Mouse (Mus musculus) lung, postnatal 0 days (tissue): Measurements from ENCODE around the gene Ak5. TPM values are rescaled to one million over a fixed set of nuclear protein-coding genes. Genes with fewer than 3 reads are reported as not detected.

ENCODE experiments used
- ATAC-seq: fragments of 200-750 bp; cut with Nextera tagmentation; 2 replicates; pipeline ENCODE4 v1.8.0; 2017; ENCODE audit warnings: moderate library complexity
- DNase-seq: peaks from one replicate; pipeline ENCODE4 v3.0.0-alpha.2; 2016; ENCODE audit warnings: low spot score
- H3K27ac ChIP-seq: fragments of 300-500 bp; sonication (generic); 2 replicates; pipeline ENCODE4 v1.5.1; 2014; ENCODE audit warnings: antibody characterized with exemption, mild to moderate bottlenecking, low read length, mixed read lengths
- H3K27me3 ChIP-seq: fragments of 300-500 bp; sonication (generic); replicated peaks from 2 replicates; pipeline ENCODE4 v1.6.1; 2014; ENCODE audit warnings: low read length, mixed read lengths; ENCODE audit not compliant: insufficient read depth
- H3K36me3 ChIP-seq: fragments of 300-500 bp; sonication (generic); 2 replicates; pipeline ENCODE4 v1.6.1; 2014; ENCODE audit warnings: low read length, mixed read lengths; ENCODE audit not compliant: insufficient read depth
- H3K4me1 ChIP-seq: fragments of 300-500 bp; sonication (generic); 2 replicates; pipeline ENCODE4 v1.6.1; 2014; ENCODE audit warnings: antibody characterized with exemption, low read depth, low read length, mixed read lengths; ENCODE audit not compliant: insufficient read depth
- H3K4me2 ChIP-seq: fragments of 300-500 bp; sonication (generic); replicated peaks from 2 replicates; pipeline ENCODE4 v1.6.1; 2014; ENCODE audit warnings: low read depth, mild to moderate bottlenecking, low read length, moderate library complexity, mixed read lengths
- H3K4me3 ChIP-seq: fragments of 300-500 bp; sonication (generic); 2 replicates; pipeline ENCODE4 v1.5.1; 2014; ENCODE audit warnings: low read depth, low read length
- H3K9ac ChIP-seq: fragments of 300-500 bp; sonication (generic); replicated peaks from 2 replicates; pipeline ENCODE4 v1.6.1; 2014; ENCODE audit warnings: low read depth, mild to moderate bottlenecking
- H3K9me3 ChIP-seq: fragments of 300-500 bp; sonication (generic); 2 replicates; pipeline ENCODE4 v1.6.1; 2016; ENCODE audit warnings: low read length, mixed read lengths
- CTCF ChIP-seq: IDR thresholded peaks from 2 replicates; pipeline ENCODE4 v1.5.1; 2016; ENCODE audit warnings: antibody characterized with exemption, mild to moderate bottlenecking
- EP300 ChIP-seq: IDR thresholded peaks from 2 replicates; pipeline ENCODE4 v1.6.1; 2016; ENCODE audit warnings: antibody characterized with exemption, mild to moderate bottlenecking, control low read depth
- WGBS: fragments of 180-500 bp; shearing (Covaris S2); extraction: QIAGEN DNeasy Blood & Tissue Kit; methylation state at CpG from one replicate; pipeline ENCODE4 v1.1.7; 2014; 5-methylcytosine and 5-hydroxymethylcytosine counted together
- polyA plus RNA-seq: library from polyadenylated mRNA; unstranded; fragments of >200 nt; fragmentation: Nextera tagmentation; extraction: Ambion mirVana; gene quantifications from 2 replicates; pipeline ENCODE4 v1.2.1, GENCODE M21; 2015

The Ak5 gene
- polyA plus RNA-seq, 1 experiment from 2014 or later = 0.47 TPM

DNA sequence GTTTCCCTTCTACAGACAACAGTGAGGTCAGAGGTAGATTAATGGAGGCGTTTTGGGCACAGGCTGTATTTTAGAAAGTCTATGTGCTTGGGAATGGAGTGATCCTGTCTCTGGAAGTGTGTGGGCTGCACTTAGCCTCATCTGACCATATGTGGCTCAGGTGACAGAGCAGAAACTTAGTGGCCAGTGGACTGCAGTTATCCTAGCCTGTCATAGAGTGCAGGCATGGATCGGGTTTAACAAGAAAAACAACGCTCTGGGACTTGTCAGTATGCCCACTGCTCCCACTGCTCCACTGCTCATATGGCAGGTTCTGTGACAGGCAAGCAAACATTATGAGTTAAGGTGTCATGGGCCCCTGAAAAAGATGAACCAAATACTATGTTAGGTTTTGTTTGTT, 148.1 kb downstream of the Ak5 start:
- no peak overlapping the region for H3K9ac ChIP-seq
- 79% methylated on average over 3 of the region's 3 CpGs for WGBS
- TF ChIP-seq CTCF (no peak), EP300 (no peak)
- no peaks in the 10 kb centered on the region for H3K27me3 ChIP-seq
- no peak overlapping the region for H3K4me3 ChIP-seq
- no peaks in the 10 kb centered on the region for H3K4me1 ChIP-seq
- no peaks in the 10 kb centered on the region for H3K9me3 ChIP-seq
- ATAC-seq = no peak
- no peak overlapping the region for H3K27ac ChIP-seq
- no peak overlapping the region for H3K4me2 ChIP-seq
- no peak for DNase-seq
- H3K36me3 ChIP-seq = no peaks in the 10 kb centered on the region

DNA sequence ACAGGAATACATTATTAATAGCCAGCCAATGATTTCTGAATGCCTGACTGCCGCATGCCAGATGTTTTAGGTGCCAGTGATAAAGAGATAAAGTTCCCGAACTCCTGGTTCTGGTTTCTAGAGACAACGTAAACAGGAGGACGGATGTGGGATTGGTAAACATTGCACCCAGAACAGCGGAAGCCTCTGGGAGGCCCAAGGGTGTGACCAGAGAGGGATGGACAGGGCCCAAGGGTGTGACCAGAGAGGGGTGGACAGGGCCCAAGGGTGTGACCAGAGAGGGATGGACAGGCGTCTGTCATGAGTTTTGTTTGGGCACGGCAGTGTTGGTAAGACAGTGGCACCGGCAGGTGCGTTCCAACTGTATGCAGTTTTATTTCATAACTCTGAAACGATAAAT, 148.6 kb downstream of the Ak5 start:
- Histone ChIP-seq H3K4me1 (no peaks in the 10 kb centered on the region), H3K27me3 (no peaks in the 10 kb centered on the region), H3K27ac (no peak overlapping the region), H3K4me2 (no peak overlapping the region), H3K9ac (no peak overlapping the region), H3K9me3 (no peaks in the 10 kb centered on the region), H3K36me3 (no peaks in the 10 kb centered on the region), H3K4me3 (no peak overlapping the region)
- 57% methylated on average over 10 of the region's 10 CpGs for WGBS
- TF ChIP-seq EP300 = peak; percentile 49; the same call in 1 of the 2 replicates
- TF ChIP-seq CTCF = no peak
- DNase-seq = peak; percentile 7
- ATAC-seq = peak; percentile 43; the same call in 1 of the 2 replicates

DNA sequence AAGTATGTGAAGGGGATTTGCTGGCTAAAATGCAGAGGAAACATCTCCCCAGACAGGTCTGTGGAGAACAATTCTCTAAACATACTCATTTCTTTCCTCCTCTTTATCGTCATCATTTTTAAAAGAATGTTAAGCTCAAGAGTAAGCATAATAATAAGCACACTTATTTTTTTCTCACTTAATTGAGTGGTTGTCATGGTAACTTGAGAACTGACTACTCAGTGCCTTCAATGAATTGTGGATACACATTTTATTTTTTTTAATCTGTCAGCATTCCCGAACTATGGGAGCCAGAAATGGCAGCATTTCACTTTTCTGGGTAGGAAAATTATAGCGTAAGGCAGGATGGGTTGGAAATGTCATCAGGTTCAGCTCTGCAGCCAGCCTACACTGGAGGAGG, 151.6 kb downstream of the Ak5 start:
- ATAC-seq = no peak
- Histone ChIP-seq H3K4me1 (no peaks in the 10 kb centered on the region), H3K27me3 (no peaks in the 10 kb centered on the region), H3K36me3 (no peaks in the 10 kb centered on the region), H3K4me3 (no peak overlapping the region), H3K27ac (no peak overlapping the region), H3K4me2 (no peak overlapping the region), H3K9ac (no peak overlapping the region), H3K9me3 (no peaks in the 10 kb centered on the region)
- 45% methylated on average over 3 of the region's 3 CpGs for WGBS
- TF ChIP-seq CTCF = no peak
- TF ChIP-seq EP300 = no peak
- no peak for DNase-seq

DNA sequence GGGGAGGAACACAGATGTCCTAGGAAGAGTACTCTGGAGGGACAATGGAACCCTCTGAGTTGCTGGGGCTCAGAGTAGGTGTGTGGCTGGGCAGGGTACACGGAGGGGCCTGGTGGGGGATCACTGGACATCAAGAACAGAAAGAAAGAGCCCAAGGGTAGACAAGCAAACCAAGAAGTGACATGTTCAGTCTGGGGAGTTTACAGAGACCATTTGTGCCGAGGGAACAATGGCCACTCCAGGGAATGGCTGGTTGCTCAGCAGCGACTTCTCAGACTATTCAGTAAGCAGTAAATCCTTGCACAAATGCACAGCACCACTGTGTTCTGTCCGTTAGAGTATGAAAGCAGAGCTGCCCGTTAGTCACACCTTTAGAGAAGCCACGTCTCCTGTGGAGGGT, 152.2 kb downstream of the Ak5 start:
- Histone ChIP-seq H3K27ac (no peak overlapping the region), H3K27me3 (no peaks in the 10 kb centered on the region), H3K4me3 (no peak overlapping the region), H3K9ac (no peak overlapping the region), H3K4me1 (no peaks in the 10 kb centered on the region), H3K4me2 (no peak overlapping the region), H3K9me3 (no peaks in the 10 kb centered on the region), H3K36me3 (no peaks in the 10 kb centered on the region)
- TF ChIP-seq CTCF (no peak), EP300 (no peak)
- ATAC-seq (no peak), DNase-seq (no peak)
- WGBS = 74% methylated on average over 6 of the region's 6 CpGs

DNA sequence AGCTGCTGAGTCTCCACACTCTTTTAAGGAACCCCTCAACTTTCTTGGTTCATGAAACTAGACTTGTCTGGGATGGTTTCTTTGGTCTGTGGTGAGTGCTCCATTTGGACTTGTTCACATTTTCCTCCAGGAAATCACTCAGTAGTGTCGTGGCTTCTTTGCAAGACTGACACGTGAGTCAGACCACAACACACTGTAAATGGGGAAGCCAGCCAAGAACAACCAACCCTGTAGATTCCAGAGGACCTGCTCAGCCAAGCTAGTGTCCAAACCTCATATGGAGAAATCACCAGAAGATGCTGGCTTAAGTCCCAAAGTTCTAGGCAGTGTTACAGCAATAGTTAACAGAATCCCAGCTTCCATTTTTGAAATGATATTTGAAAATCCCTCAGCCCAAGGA, 155.6 kb downstream of the Ak5 start:
- 34% methylated on average over 2 of the region's 2 CpGs for WGBS
- DNase-seq (peak; percentile 65), ATAC-seq (peak; percentile 57)
- no peaks in the 10 kb centered on the region for H3K9me3 ChIP-seq
- H3K4me1 ChIP-seq = no peaks in the 10 kb centered on the region
- H3K9ac ChIP-seq = no peak overlapping the region
- H3K36me3 ChIP-seq = no peaks in the 10 kb centered on the region
- H3K27ac ChIP-seq = no peak overlapping the region
- no peak overlapping the region for H3K4me2 ChIP-seq
- H3K27me3 ChIP-seq = no peaks in the 10 kb centered on the region
- TF ChIP-seq EP300 (no peak), CTCF (no peak)
- H3K4me3 ChIP-seq = no peak overlapping the region

DNA sequence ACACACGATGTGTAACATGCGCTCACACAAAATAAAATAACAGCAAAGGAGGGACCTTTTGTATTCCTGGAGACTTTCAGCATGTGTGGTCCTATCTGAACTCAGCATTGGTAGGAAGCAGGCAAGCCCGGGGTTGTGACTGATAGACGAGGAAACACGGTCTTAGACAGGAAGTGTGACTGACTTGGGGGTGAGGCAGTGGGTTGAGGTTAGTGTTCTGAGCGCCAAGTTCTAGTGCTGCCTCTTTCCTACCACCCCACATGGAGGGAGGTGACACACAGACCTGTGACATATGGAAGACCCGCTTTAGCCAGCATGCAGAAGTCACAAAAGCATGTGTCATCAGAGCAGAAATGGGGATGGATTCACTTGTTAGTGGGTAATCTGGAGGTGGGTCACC, 158.9 kb downstream of the Ak5 start:
- Histone ChIP-seq H3K4me3 (no peak overlapping the region), H3K4me1 (no peaks in the 10 kb centered on the region), H3K36me3 (no peaks in the 10 kb centered on the region), H3K4me2 (no peak overlapping the region), H3K9ac (no peak overlapping the region), H3K27ac (no peak overlapping the region), H3K27me3 (no peaks in the 10 kb centered on the region), H3K9me3 (no peaks in the 10 kb centered on the region)
- no peak for ATAC-seq
- no peak for DNase-seq
- 68% methylated on average over 7 of the region's 7 CpGs for WGBS
- TF ChIP-seq EP300 = no peak
- TF ChIP-seq CTCF = no peak

DNA sequence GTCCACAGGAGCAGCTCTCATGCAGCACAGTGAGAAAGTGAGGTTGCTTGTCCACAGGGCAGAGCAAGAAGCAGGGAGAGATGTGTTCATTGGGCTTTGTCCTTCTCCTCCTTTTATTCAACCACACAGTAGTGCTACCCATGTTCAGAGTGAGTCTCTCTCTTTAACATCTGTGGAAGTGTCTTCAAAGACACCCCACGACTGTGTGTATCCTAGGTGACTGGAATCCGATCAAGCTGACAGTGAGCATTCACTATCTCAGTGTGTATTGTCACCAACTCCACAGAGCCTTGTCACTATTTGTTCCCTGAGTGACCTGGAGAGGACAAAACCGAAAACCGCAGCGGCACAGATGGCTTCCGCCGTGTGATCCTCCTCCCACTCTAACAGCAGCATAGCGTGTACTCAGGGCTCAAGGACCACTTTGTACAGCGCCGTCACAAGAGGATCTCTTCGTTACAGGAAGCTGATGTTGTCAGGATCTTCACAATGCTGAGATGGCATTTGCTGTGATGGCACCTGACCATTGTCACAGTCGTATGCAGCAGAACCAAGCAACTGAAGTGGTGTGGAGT, 159.7 kb downstream of the Ak5 start:
- 67% methylated on average over 12 of the region's 12 CpGs for WGBS
- Histone ChIP-seq H3K27me3 (no peaks in the 10 kb centered on the region), H3K4me3 (no peak overlapping the region), H3K27ac (no peak overlapping the region), H3K4me2 (no peak overlapping the region), H3K36me3 (no peaks in the 10 kb centered on the region), H3K9ac (no peak overlapping the region), H3K9me3 (no peaks in the 10 kb centered on the region), H3K4me1 (no peaks in the 10 kb centered on the region)
- DNase-seq (no peak), ATAC-seq (no peak)
- TF ChIP-seq EP300 = no peak
- no peak for TF ChIP-seq CTCF
